ENCODE assay signal across 8 mouse cellular contexts in the genomic region with DNA sequence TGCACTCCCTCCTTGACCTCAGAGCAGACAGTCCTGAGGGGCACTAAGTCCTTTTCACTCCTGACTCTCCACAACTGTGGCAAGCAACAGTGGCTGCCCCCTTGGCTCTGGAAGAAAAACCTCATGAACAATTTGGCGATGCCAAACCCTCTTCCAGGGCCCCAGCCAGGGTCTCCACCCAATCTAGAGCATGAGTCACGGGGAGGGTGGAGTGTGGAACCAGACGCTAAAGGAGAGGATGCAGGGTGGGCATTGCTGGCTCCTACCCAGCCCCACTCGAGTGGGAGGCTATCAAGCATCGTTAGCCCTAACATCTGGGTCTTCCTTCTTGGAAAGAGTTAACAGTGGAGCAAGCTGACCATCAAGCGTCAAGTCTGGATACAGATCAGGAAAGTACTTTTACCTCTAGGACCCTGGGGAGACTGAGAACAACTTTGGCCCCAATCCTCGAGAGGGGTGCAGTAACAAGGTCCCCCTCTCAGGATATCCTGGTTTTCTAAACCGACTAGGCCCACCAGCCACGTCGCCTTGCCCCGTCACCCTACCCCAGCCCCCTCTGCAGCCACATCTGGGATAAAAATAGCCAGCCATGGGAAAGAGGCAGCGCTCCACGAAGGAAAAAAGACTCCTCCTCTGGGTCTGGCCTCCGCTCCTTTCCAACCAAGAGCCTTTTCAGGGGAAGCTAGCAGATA. TPM values are rescaled to one million over a fixed set of nuclear protein-coding genes. Genes with fewer than 3 reads are reported as not detected.
DNase-seq lines count a peak whose midpoint lies in the region; ATAC-seq and TF ChIP-seq lines count a peak whose summit lies in the region.

No protein-coding gene starts in this region.

- H3K9me3 ChIP-seq in kidney, embryonic 15.5 days (replicated peaks) = no peaks in the 10 kb centered on the region
- H3K9me3 ChIP-seq in forebrain, postnatal 0 days (ENCODE audit: low read length) = no peaks in the 10 kb centered on the region
- H3K9me3 ChIP-seq in hindbrain, embryonic 13.5 days = no peaks in the 10 kb centered on the region
- H3K9me3 ChIP-seq in stomach, embryonic 15.5 days = no peaks in the 10 kb centered on the region

- H3K9ac ChIP-seq in kidney, embryonic 15.5 days = peak overlapping the region; percentile 93
- H3K9ac ChIP-seq in forebrain, postnatal 0 days = peak overlapping the region; percentile 88
- peak overlapping the region; percentile 99 for H3K9ac ChIP-seq in hindbrain, embryonic 13.5 days
- peak overlapping the region; percentile 88; the same call in 1 of the 2 replicates for H3K9ac ChIP-seq in stomach, embryonic 15.5 days

- CTCF ChIA-PET in Patski (lab: Charles Lee) = interaction anchor here (0.8 to 2.5 kb wide), 5 partner anchors 9 to 116 kb away, joined by 3 to 7 read pairs (median 4); no protein-coding TSS in a partner anchor

- TF ChIP-seq POLR2A in lung, adult 2 months (IDR thresholded peaks at IDR 0.05; ENCODE audit: borderline replicate concordance, extremely low read depth, low read depth, low read length) = no peak

- H3K4me3 ChIP-seq in kidney, embryonic 15.5 days (replicated peaks) = peak overlapping the region; percentile 99
- H3K4me3 ChIP-seq in forebrain, postnatal 0 days (ENCODE audit: low read depth, low read length) = peak overlapping the region; percentile 94
- peak overlapping the region; percentile 94 for H3K4me3 ChIP-seq in hindbrain, embryonic 13.5 days
- peak overlapping the region; percentile 95 for H3K4me3 ChIP-seq in lung, adult 2 months (replicated peaks; ENCODE audit: extremely low read depth, low read depth, low read length)
- peak overlapping the region; percentile 75 for H3K4me3 ChIP-seq in stomach, embryonic 15.5 days (replicated peaks)

- no peak for ATAC-seq in kidney, embryonic 15.5 days (replicated peaks; ENCODE audit: low FRiP score)
- peak; percentile 1 for ATAC-seq in Patski
- ATAC-seq in forebrain, postnatal 0 days = no peak
- ATAC-seq in hindbrain, embryonic 13.5 days (ENCODE audit: low FRiP score) = no peak
- ATAC-seq in stomach, embryonic 15.5 days (ENCODE audit: insufficient read depth, low FRiP score, low read depth) = no peak

- no peaks in the 10 kb centered on the region for H3K27me3 ChIP-seq in kidney, embryonic 15.5 days
- no peaks in the 10 kb centered on the region for H3K27me3 ChIP-seq in Patski
- no peaks in the 10 kb centered on the region for H3K27me3 ChIP-seq in forebrain, postnatal 0 days (ENCODE audit: insufficient read depth, low read length)
- no peaks in the 10 kb centered on the region for H3K27me3 ChIP-seq in hindbrain, embryonic 13.5 days
- no peaks in the 10 kb centered on the region for H3K27me3 ChIP-seq in stomach, embryonic 15.5 days (replicated peaks)

- WGBS in kidney, embryonic 15.5 days = 4% methylated on average over 14 of the region's 14 CpGs
- 4% methylated on average over 14 of the region's 14 CpGs for WGBS in forebrain, postnatal 0 days
- 6% methylated on average over 14 of the region's 14 CpGs for WGBS in hindbrain, embryonic 13.5 days
- 5% methylated on average over 14 of the region's 14 CpGs for WGBS in lung, adult 2 months
- WGBS in stomach, embryonic 15.5 days = 4% methylated on average over 14 of the region's 14 CpGs

- H3K36me3 ChIP-seq in kidney, embryonic 15.5 days = peaks cover 18% of the 10 kb centered on the region
- peaks cover 13% of the 10 kb centered on the region for H3K36me3 ChIP-seq in forebrain, postnatal 0 days (ENCODE audit: insufficient read depth)
- peaks cover 14% of the 10 kb centered on the region for H3K36me3 ChIP-seq in hindbrain, embryonic 13.5 days
- H3K36me3 ChIP-seq in stomach, embryonic 15.5 days = peaks cover 16% of the 10 kb centered on the region

- POLR2A ChIA-PET in Patski (lab: Charles Lee) = interaction anchor here (1.3 to 2.9 kb wide), 3 partner anchors 23 to 36 kb away, joined by 6 to 13 read pairs (median 12); a partner anchor contains a TSS

- no peak for TF ChIP-seq CTCF in Patski (IDR thresholded peaks at IDR 0.05)
- TF ChIP-seq CTCF in forebrain, postnatal 0 days (IDR thresholded peaks at IDR 0.05; ENCODE audit: low read depth) = no peak
- no peak for TF ChIP-seq CTCF in lung, adult 2 months (IDR thresholded peaks at IDR 0.05; ENCODE audit: insufficient read depth, low read length)

- H3K4me1 ChIP-seq in kidney, embryonic 15.5 days = peaks cover 47% of the 10 kb centered on the region
- peaks cover 30% of the 10 kb centered on the region for H3K4me1 ChIP-seq in forebrain, postnatal 0 days (ENCODE audit: insufficient read depth)
- peaks cover 64% of the 10 kb centered on the region for H3K4me1 ChIP-seq in hindbrain, embryonic 13.5 days (replicated peaks)
- H3K4me1 ChIP-seq in lung, adult 2 months (ENCODE audit: control insufficient read depth, insufficient read depth, low read length) = peaks cover 12% of the 10 kb centered on the region; the same call in 1 of the 2 replicates
- peaks cover 35% of the 10 kb centered on the region for H3K4me1 ChIP-seq in stomach, embryonic 15.5 days

- peak overlapping the region; percentile 94 for H3K27ac ChIP-seq in kidney, embryonic 15.5 days
- H3K27ac ChIP-seq in forebrain, postnatal 0 days (ENCODE audit: low read depth, low read length) = peak overlapping the region; percentile 87
- peak overlapping the region; percentile 96 for H3K27ac ChIP-seq in hindbrain, embryonic 13.5 days
- H3K27ac ChIP-seq in stomach, embryonic 15.5 days = peak overlapping the region; percentile 96

- in situ Hi-C loops in Patski (cut with MboI; ENCODE audit: low pct_unique_long_range_greater_than_20kb) = no loop called here

- no peak for DNase-seq in kidney, adult 9 months
- DNase-seq in Patski (ENCODE audit: low read depth, low spot score) = no peak
- DNase-seq in forebrain, postnatal 0 days = no peak
- peak; percentile 17 for DNase-seq in lung, adult 2 months
- DNase-seq in left cerebral cortex, adult 11 months (ENCODE audit: low spot score) = no peak

- H3K4me2 ChIP-seq in kidney, embryonic 15.5 days = peak overlapping the region; percentile 95
- peak overlapping the region; percentile 96 for H3K4me2 ChIP-seq in forebrain, postnatal 0 days (ENCODE audit: low read depth)
- peak overlapping the region; percentile 99 for H3K4me2 ChIP-seq in hindbrain, embryonic 13.5 days
- peak overlapping the region; percentile 98 for H3K4me2 ChIP-seq in stomach, embryonic 15.5 days

RNA-seq across cellular contexts. Expression of a gene that starts 1.1 kb away (rescaled TPM):
- polyA plus RNA-seq in kidney, embryonic 15.5 days (2015; fragmentation: Nextera tagmentation; extraction: Ambion mirVana) = 11.9 and 13.2 TPM in 2 replicates
- polyA plus RNA-seq in Patski (2021) = 52.0 TPM
- total RNA-seq in forebrain, postnatal 0 days (2014; rRNA removed) = 54.7 and 77.9 TPM in 2 replicates
- 4.8 and 6.2 TPM in 2 replicates for polyA plus RNA-seq in forebrain, postnatal 0 days (2015; fragmentation: Nextera tagmentation; extraction: Ambion mirVana)
- 13.4 TPM in 2 replicates for polyA plus RNA-seq in hindbrain, embryonic 13.5 days (2015; fragmentation: Nextera tagmentation; extraction: Ambion mirVana)
- 31.9 and 52.7 TPM in 2 replicates for polyA plus RNA-seq in lung, adult 2 months (2012; rRNA removed)
- 12.7 and 13.4 TPM in 2 replicates for polyA plus RNA-seq in stomach, embryonic 15.5 days (2015; fragmentation: Nextera tagmentation; extraction: Ambion mirVana)

RNA-seq across cellular contexts. Expression of a gene that starts 36.4 kb away (rescaled TPM):
- 174 and 180 TPM in 2 replicates for polyA plus RNA-seq in kidney, embryonic 15.5 days (2015; fragmentation: Nextera tagmentation; extraction: Ambion mirVana)
- 205 TPM for polyA plus RNA-seq in Patski (2021)
- total RNA-seq in forebrain, postnatal 0 days (2014; rRNA removed) = 43.9 and 59.8 TPM in 2 replicates
- polyA plus RNA-seq in forebrain, postnatal 0 days (2015; fragmentation: Nextera tagmentation; extraction: Ambion mirVana) = 73.4 and 78.2 TPM in 2 replicates
- 127 and 129 TPM in 2 replicates for polyA plus RNA-seq in hindbrain, embryonic 13.5 days (2015; fragmentation: Nextera tagmentation; extraction: Ambion mirVana)
- polyA plus RNA-seq in lung, adult 2 months (2012; rRNA removed) = 30.3 and 42.8 TPM in 2 replicates
- polyA plus RNA-seq in stomach, embryonic 15.5 days (2015; fragmentation: Nextera tagmentation; extraction: Ambion mirVana) = 122 and 135 TPM in 2 replicates

RNA-seq across cellular contexts. Expression of a gene that starts 49.2 kb away (rescaled TPM):
- 0.87 and 1.1 TPM in 2 replicates for polyA plus RNA-seq in kidney, embryonic 15.5 days (2015; fragmentation: Nextera tagmentation; extraction: Ambion mirVana)
- 2.6 TPM for polyA plus RNA-seq in Patski (2021)
- 1.1 and 1.7 TPM in 2 replicates for total RNA-seq in forebrain, postnatal 0 days (2014; rRNA removed)
- polyA plus RNA-seq in forebrain, postnatal 0 days (2015; fragmentation: Nextera tagmentation; extraction: Ambion mirVana) = 1.6 and 1.7 TPM in 2 replicates
- polyA plus RNA-seq in hindbrain, embryonic 13.5 days (2015; fragmentation: Nextera tagmentation; extraction: Ambion mirVana) = 0.98 and 1.1 TPM in 2 replicates
- polyA plus RNA-seq in lung, adult 2 months (2012; rRNA removed) = 19.8 and 22.6 TPM in 2 replicates
- 3.2 TPM in 2 replicates for polyA plus RNA-seq in stomach, embryonic 15.5 days (2015; fragmentation: Nextera tagmentation; extraction: Ambion mirVana)
